8 mouse cellular contexts compared by ENCODE assay signal in the genomic region with DNA sequence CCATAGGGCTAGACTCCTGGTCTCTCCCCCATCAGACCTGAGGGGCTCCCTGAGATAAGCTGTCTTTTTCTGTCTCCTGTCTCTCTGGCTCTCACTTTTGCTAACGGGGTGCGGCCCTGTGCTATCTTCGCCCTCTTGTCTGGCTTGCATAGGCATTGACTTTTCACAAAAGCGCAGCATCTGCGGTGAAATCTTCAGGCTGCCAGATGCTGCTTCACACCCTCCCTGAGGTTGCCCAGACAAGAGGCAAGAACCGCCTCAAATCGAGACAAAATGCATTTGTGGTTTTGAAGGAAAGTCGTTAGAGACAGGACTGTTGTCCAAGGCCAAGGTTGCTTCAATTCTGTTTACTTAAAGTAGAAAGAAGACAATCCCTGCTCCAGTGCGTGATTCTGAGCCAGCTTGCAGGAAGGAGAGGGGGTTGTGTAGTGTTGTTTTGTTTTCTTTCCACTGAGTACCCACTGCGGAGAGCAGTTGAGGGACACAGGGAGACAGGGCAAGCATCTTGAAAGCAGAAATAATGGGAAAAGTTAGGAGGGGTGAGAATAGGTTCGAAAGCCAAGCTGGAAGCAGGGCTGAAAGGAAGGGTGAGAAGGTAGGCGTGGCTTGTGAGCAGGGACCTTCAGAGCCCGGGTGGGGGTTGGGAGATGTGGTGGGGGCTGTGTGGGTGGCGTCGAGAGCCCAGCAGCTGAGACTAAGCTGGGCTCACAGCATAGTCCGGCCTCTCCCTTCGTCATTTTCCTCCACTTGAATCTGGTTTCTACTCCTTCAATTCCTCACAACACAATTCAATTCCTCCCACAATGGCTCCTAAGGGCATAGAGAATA. TPM values are rescaled to one million over a fixed set of nuclear protein-coding genes. Genes with fewer than 3 reads are reported as not detected.
DNase-seq lines count a peak whose midpoint lies in the region; ATAC-seq and TF ChIP-seq lines count a peak whose summit lies in the region.

No protein-coding gene starts in this region.

- H3K9me3 ChIP-seq in ES-Bruce4 (replicated peaks; ENCODE audit: control insufficient read depth, insufficient read depth, low read length, poor library complexity, severe bottlenecking) = no peaks in the 10 kb centered on the region
- H3K9me3 ChIP-seq in limb, embryonic 11.5 days (ENCODE audit: control insufficient read depth, low read length) = no peaks in the 10 kb centered on the region
- H3K9me3 ChIP-seq in midbrain, embryonic 14.5 days (ENCODE audit: control insufficient read depth, low read length) = no peaks in the 10 kb centered on the region

- no peaks in the 10 kb centered on the region for H3K4me1 ChIP-seq in ES-Bruce4 (ENCODE audit: control insufficient read depth, insufficient read depth, low read length)
- H3K4me1 ChIP-seq in embryonic fibroblast, embryonic 13.5 days (ENCODE audit: control insufficient read depth, insufficient read depth, low read length) = no peaks in the 10 kb centered on the region
- peaks cover 4% of the 10 kb centered on the region; the same call in 1 of the 2 replicates for H3K4me1 ChIP-seq in limb, embryonic 11.5 days (ENCODE audit: control insufficient read depth, insufficient read depth, low read length)
- peaks cover 8% of the 10 kb centered on the region; the same call in 1 of the 2 replicates for H3K4me1 ChIP-seq in midbrain, embryonic 14.5 days (ENCODE audit: control insufficient read depth, insufficient read depth, low read length)

- no peaks in the 10 kb centered on the region for H3K36me3 ChIP-seq in ES-Bruce4 (ENCODE audit: control insufficient read depth, insufficient read depth, low read length, poor library complexity, severe bottlenecking)
- H3K36me3 ChIP-seq in limb, embryonic 11.5 days (ENCODE audit: control insufficient read depth, insufficient read depth, low read length) = no peaks in the 10 kb centered on the region
- H3K36me3 ChIP-seq in midbrain, embryonic 14.5 days (ENCODE audit: control insufficient read depth, insufficient read depth, low read length) = no peaks in the 10 kb centered on the region

- peak; percentile 42 to 50 for DNase-seq in cerebellum, postnatal 10 days
- no peak for DNase-seq in cerebellum, adult 9-10 months
- DNase-seq in limb, embryonic 11.5 days (ENCODE audit: low spot score) = no peak
- DNase-seq in midbrain, embryonic 14.5 days = peak; percentile 57
- peak; percentile 64 to 73 for DNase-seq in thymus, postnatal 36 days

- H3K4me3 ChIP-seq in ES-Bruce4 (ENCODE audit: low read depth, low read length) = no peak overlapping the region
- no peak overlapping the region for H3K4me3 ChIP-seq in embryonic fibroblast, embryonic 13.5 days (ENCODE audit: insufficient read depth, low read length)
- no peak overlapping the region for H3K4me3 ChIP-seq in limb, embryonic 11.5 days (ENCODE audit: low read depth, low read length)
- no peak overlapping the region for H3K4me3 ChIP-seq in midbrain, embryonic 14.5 days (replicated peaks; ENCODE audit: low read depth, low read length)

- ATAC-seq in limb, embryonic 11.5 days (ENCODE audit: insufficient number of reproducible peaks, low FRiP score, low TSS enrichment, low read depth) = no peak
- ATAC-seq in midbrain, embryonic 14.5 days (ENCODE audit: low FRiP score, low TSS enrichment) = no peak
- ATAC-seq in erythroblast, adult 5-6 weeks (replicated peaks; ENCODE audit: low FRiP score, poor library complexity, severe bottlenecking) = no peak

- H3K27ac ChIP-seq in ES-Bruce4 (ENCODE audit: insufficient read depth, low read length) = no peak overlapping the region
- H3K27ac ChIP-seq in embryonic fibroblast, embryonic 13.5 days (ENCODE audit: insufficient read depth, low read length) = peak overlapping the region; percentile 9; the same call in 1 of the 2 replicates
- no peak overlapping the region for H3K27ac ChIP-seq in limb, embryonic 11.5 days (replicated peaks; ENCODE audit: low read depth, low read length)
- 0 out of 2 replicates have a peak overlapping the region, but pooled peaks have one; percentile 55 for H3K27ac ChIP-seq in midbrain, embryonic 14.5 days (replicated peaks; ENCODE audit: low read depth, low read length)

- no peaks in the 10 kb centered on the region for H3K27me3 ChIP-seq in ES-Bruce4 (ENCODE audit: control insufficient read depth, insufficient read depth, low read length, poor library complexity, severe bottlenecking)
- H3K27me3 ChIP-seq in limb, embryonic 11.5 days (ENCODE audit: control insufficient read depth, insufficient read depth, low read length) = no peaks in the 10 kb centered on the region
- H3K27me3 ChIP-seq in midbrain, embryonic 14.5 days (ENCODE audit: control insufficient read depth, insufficient read depth, low read length) = no peaks in the 10 kb centered on the region

- TF ChIP-seq CTCF in ES-Bruce4 (IDR thresholded peaks at IDR 0.05; ENCODE audit: low read depth, low read length) = no peak
- no peak for TF ChIP-seq CTCF in embryonic fibroblast, embryonic 13.5 days (IDR thresholded peaks at IDR 0.05; ENCODE audit: borderline replicate concordance, insufficient read depth, low read length)

- TF ChIP-seq POLR2A in ES-Bruce4 (IDR thresholded peaks at IDR 0.05; ENCODE audit: insufficient read depth, low read length) = no peak
- no peak for TF ChIP-seq POLR2A in embryonic fibroblast, embryonic 13.5 days (IDR thresholded peaks at IDR 0.05; ENCODE audit: low read depth, low read length)

- 0 out of 2 replicates have a peak overlapping the region, but pooled peaks have one; percentile 35 for H3K9ac ChIP-seq in ES-Bruce4 (ENCODE audit: low read depth, poor library complexity, severe bottlenecking)
- H3K9ac ChIP-seq in limb, embryonic 11.5 days (ENCODE audit: low read length) = 0 out of 2 replicates have a peak overlapping the region, but pooled peaks have one; percentile 39
- no peak overlapping the region for H3K9ac ChIP-seq in midbrain, embryonic 14.5 days (replicated peaks; ENCODE audit: low read length)

- H3K4me2 ChIP-seq in limb, embryonic 11.5 days (ENCODE audit: low read depth, severe bottlenecking) = no peak overlapping the region
- H3K4me2 ChIP-seq in midbrain, embryonic 14.5 days (ENCODE audit: low read length) = peak overlapping the region; percentile 29

- 26% methylated on average over 17 of the region's 17 CpGs for WGBS in limb, embryonic 11.5 days
- WGBS in midbrain, embryonic 14.5 days = 12% methylated on average over 17 of the region's 17 CpGs

- no peak for TF ChIP-seq EP300 in ES-Bruce4 (IDR thresholded peaks at IDR 0.05; ENCODE audit: insufficient read depth, low read depth, low read length)

RNA-seq across cellular contexts. Expression of a gene that starts 31.5 kb away (rescaled TPM):
- polyA plus RNA-seq in ES-Bruce4 (2011; ENCODE audit: insufficient read depth, insufficient read length, low read depth, missing spikeins) = 126 and 133 TPM in 2 replicates
- 23.0 and 36.1 TPM in 2 replicates for polyA plus RNA-seq in embryonic fibroblast, embryonic 13.5 days (2011; ENCODE audit: insufficient read length, low read depth, missing spikeins)
- polyA plus RNA-seq in limb, embryonic 11.5 days (2014; fragmentation: Nextera tagmentation; extraction: Ambion mirVana) = 60.2 and 63.2 TPM in 2 replicates
- polyA plus RNA-seq in midbrain, embryonic 14.5 days (2014; fragmentation: Nextera tagmentation; extraction: Ambion mirVana) = 134 and 155 TPM in 2 replicates
- total RNA-seq in erythroblast, adult 5-6 weeks (2015; ENCODE audit: low replicate concordance) = 8.4 and 11.9 TPM in 2 replicates
- 8.1 and 13.0 TPM in 2 replicates for total RNA-seq in erythroblast, adult 5-6 weeks (2017; ENCODE audit: low replicate concordance)

RNA-seq across cellular contexts. Expression of a gene that starts 40.9 kb away (rescaled TPM):
- polyA plus RNA-seq in ES-Bruce4 (2011; ENCODE audit: insufficient read depth, insufficient read length, low read depth, missing spikeins) = 1.0 and 2.1 TPM in 2 replicates
- polyA plus RNA-seq in embryonic fibroblast, embryonic 13.5 days (2011; ENCODE audit: insufficient read length, low read depth, missing spikeins) = 0.08 and 0.32 TPM in 2 replicates
- polyA plus RNA-seq in limb, embryonic 11.5 days (2014; fragmentation: Nextera tagmentation; extraction: Ambion mirVana) = 0.80 and 0.82 TPM in 2 replicates
- polyA plus RNA-seq in midbrain, embryonic 14.5 days (2014; fragmentation: Nextera tagmentation; extraction: Ambion mirVana) = 3.5 and 5.8 TPM in 2 replicates
- total RNA-seq in erythroblast, adult 5-6 weeks (2015; ENCODE audit: low replicate concordance) = not detected in 2 replicates
- not detected in 2 replicates for total RNA-seq in erythroblast, adult 5-6 weeks (2017; ENCODE audit: low replicate concordance)

Comparison
In these comparisons a context has a peak if more than half of its experiments do, and no peak if none do; other contexts are left out.
1. DNase-seq: peak in cerebellum, postnatal 10 days (2 of 2), midbrain, embryonic 14.5 days (single experiment) and thymus, postnatal 36 days (2 of 2); none in cerebellum, adult 9-10 months (single experiment) and limb, embryonic 11.5 days (single experiment).
2. H3K27ac ChIP-seq: peak in embryonic fibroblast, embryonic 13.5 days (single experiment) and midbrain, embryonic 14.5 days (single experiment); none in ES-Bruce4 (single experiment) and limb, embryonic 11.5 days (single experiment).